Mouse (Mus musculus): Measurements from ENCODE around the gene Dph3. TPM values are rescaled to one million over a fixed set of nuclear protein-coding genes. Genes with fewer than 3 reads are reported as not detected.
"Not testable (repeated sequence)": the region's sequence is repeated elsewhere in the genome, so short reads cannot be mapped to it uniquely, and the experiment has no call there.

Gene Dph3
- total and polyA plus RNA-seq, 3 experiments: 75.7 to 125 (median 92.9) TPM

GRCm38 (mm10) chr14:32112124-32112523 lies 26.6 kb upstream of the Dph3 start:
- dilution Hi-C loops (cut with MboI; ENCODE audit: extremely low pct_ligation_motif_present, extremely low pct_unique_long_range_greater_than_20kb, low sequenced_read_pairs); H3K4me2 ChIP-seq (ENCODE audit: insufficient read depth, low read depth, poor library complexity, severe bottlenecking); H3K27ac ChIP-seq (ENCODE audit: insufficient read depth, low read depth); H3K79me2 ChIP-seq (replicated peaks; ENCODE audit: control insufficient read depth, extremely low read depth, insufficient read depth, poor library complexity, severe bottlenecking); H3K4me3 ChIP-seq (replicated peaks in 1 of 3; ENCODE audit: low read depth in 2 of 3, low read length in 2 of 3, poor library complexity in 1 of 3); H3K9ac ChIP-seq (ENCODE audit: insufficient read depth, low read depth); H3K36me3 ChIP-seq (replicated peaks in 1 of 2; ENCODE audit: control insufficient read depth in 1 of 2, insufficient read depth in 1 of 2, low read length in 1 of 2); H3K4me1 ChIP-seq (ENCODE audit: control insufficient read depth in 1 of 2, insufficient read depth in 2 of 2); H3K27me3 ChIP-seq (replicated peaks); in situ Hi-C loops (cut with MboI; ENCODE audit: low pct_ligation_motif_present, low pct_unique_long_range_greater_than_20kb, low sequenced_read_pairs): not testable (repeated sequence)
- peak; percentile 74 for DNase-seq (ENCODE audit: extremely low read depth)
- TF ChIP-seq EP300 (IDR thresholded peaks at IDR 0.05; ENCODE audit: low read length): peak; percentile 59; the same call in 1 of the 2 replicates
- TF ChIP-seq IRF4 (IDR thresholded peaks at IDR 0.05; ENCODE audit: low read depth, low read length): peak; percentile 73
- TF ChIP-seq ZNF384 (IDR thresholded peaks at IDR 0.05; ENCODE audit: low read depth, low read length): peak; percentile 62; the same call in 1 of the 2 replicates
- peaks cover 17% of the 10 kb centered on the region for H3K9me3 ChIP-seq (replicated peaks; ENCODE audit: low read length)

GRCm38 (mm10) chr14:32106911-32107310 lies 21.4 kb upstream of the Dph3 start:
- Histone ChIP-seq H3K27ac (ENCODE audit: insufficient read depth, low read depth) (no peak overlapping the region), H3K9me3 (replicated peaks; ENCODE audit: low read length) (peaks cover 9% of the 10 kb centered on the region), H3K4me3 (replicated peaks in 1 of 3; ENCODE audit: low read depth in 2 of 3, low read length in 2 of 3, poor library complexity in 1 of 3) (no peak overlapping the region), H3K4me1 (ENCODE audit: control insufficient read depth in 1 of 2, insufficient read depth in 2 of 2) (peaks cover 0 to 9% of the 10 kb centered on the region in 2 experiments; a peak in 2 of 4 replicates), H3K79me2 (replicated peaks; ENCODE audit: control insufficient read depth, extremely low read depth, insufficient read depth, poor library complexity, severe bottlenecking) (no peaks in the 10 kb centered on the region), H3K36me3 (replicated peaks in 1 of 2; ENCODE audit: control insufficient read depth in 1 of 2, insufficient read depth in 1 of 2, low read length in 1 of 2) (peaks cover 8 to 30% of the 10 kb centered on the region in 2 experiments), H3K4me2 (ENCODE audit: insufficient read depth, low read depth, poor library complexity, severe bottlenecking) (no peak overlapping the region), H3K27me3 (replicated peaks) (no peaks in the 10 kb centered on the region), H3K9ac (ENCODE audit: insufficient read depth, low read depth) (no peak overlapping the region)
- dilution Hi-C loops (cut with MboI; ENCODE audit: extremely low pct_ligation_motif_present, extremely low pct_unique_long_range_greater_than_20kb, low sequenced_read_pairs) (no loop called here), in situ Hi-C loops (cut with MboI; ENCODE audit: low pct_ligation_motif_present, low pct_unique_long_range_greater_than_20kb, low sequenced_read_pairs) (no loop called here)
- no peak for DNase-seq (ENCODE audit: extremely low read depth)
- TF ChIP-seq ZKSCAN1 (IDR thresholded peaks at IDR 0.05; ENCODE audit: borderline replicate concordance, low read depth, low read length) (no peak), CTCF (conservative IDR thresholded peaks at IDR 0.05 in 1 of 2, IDR thresholded peaks at IDR 0.05 in 1 of 2; ENCODE audit: low read depth in 2 of 2, low read length in 2 of 2) (no peak), MXI1 (IDR thresholded peaks at IDR 0.05; ENCODE audit: low read depth, low read length) (no peak), ZMIZ1 (IDR thresholded peaks at IDR 0.05; ENCODE audit: low read depth, low read length) (no peak), KAT2A (IDR thresholded peaks at IDR 0.05; ENCODE audit: insufficient replicate concordance, low read length) (no peak), E2F4 (IDR thresholded peaks at IDR 0.05; ENCODE audit: insufficient replicate concordance, low read depth, low read length) (no peak), BHLHE40 (IDR thresholded peaks at IDR 0.05; ENCODE audit: low read depth, low read length) (no peak), IRF4 (IDR thresholded peaks at IDR 0.05; ENCODE audit: low read depth, low read length) (no peak), ELF1 (IDR thresholded peaks at IDR 0.05; ENCODE audit: low read depth, low read length) (no peak), MYC (IDR thresholded peaks at IDR 0.05; ENCODE audit: low read depth, low read length) (no peak), ZC3H11A (IDR thresholded peaks at IDR 0.05; ENCODE audit: low read depth, low read length) (no peak), USF1 (IDR thresholded peaks at IDR 0.05; ENCODE audit: low read depth, low read length) (no peak), MAX (IDR thresholded peaks at IDR 0.05; ENCODE audit: low read length) (no peak)
